Mouse (Mus musculus): ENCODE measurements around the gene Rara. TPM values are rescaled to one million over a fixed set of nuclear protein-coding genes. Genes with fewer than 3 reads are reported as not detected.

Gene Rara
- polyA plus RNA-seq, 1 experiment from 2014 or later, result 22.4 TPM

DNA sequence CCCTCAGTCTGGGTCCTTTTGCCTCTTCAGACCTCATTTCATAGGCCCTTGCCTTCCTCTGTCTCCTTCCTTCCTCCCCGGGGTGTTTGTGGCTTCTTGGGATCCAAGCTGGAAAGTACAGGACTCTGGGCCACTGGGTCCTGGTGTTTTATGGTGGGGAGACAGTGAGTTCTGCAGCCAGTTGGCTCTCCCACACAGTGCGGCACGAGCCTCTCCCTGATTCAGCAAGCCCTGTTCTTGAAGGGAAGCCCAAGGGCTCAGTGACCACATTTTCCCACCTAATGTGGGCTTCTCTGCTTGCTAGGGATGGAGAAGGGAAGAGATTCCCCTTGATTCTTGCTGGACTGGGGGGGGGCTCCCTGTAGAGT lies 14.9 kb downstream of the Rara start:
- 55% methylated on average over 3 of the region's 3 CpGs for WGBS
- Histone ChIP-seq H3K4me2 (replicated peaks; ENCODE audit: low read depth) (peak overlapping the region; percentile 96), H3K27me3 (replicated peaks; ENCODE audit: control insufficient read depth, insufficient read depth, low read length) (no peaks in the 10 kb centered on the region), H3K9ac (ENCODE audit: low read depth, low read length) (peak overlapping the region; percentile 41; the same call in 1 of the 2 replicates), H3K4me1 (replicated peaks; ENCODE audit: control insufficient read depth, insufficient read depth, low read length) (peaks cover 36% of the 10 kb centered on the region), H3K9me3 (ENCODE audit: control insufficient read depth) (no peaks in the 10 kb centered on the region), H3K4me3 (ENCODE audit: low read depth, low read length) (peak overlapping the region; percentile 30; the same call in 1 of the 2 replicates), H3K36me3 (ENCODE audit: control insufficient read depth, insufficient read depth) (no peaks in the 10 kb centered on the region), H3K27ac (ENCODE audit: low read depth, low read length) (peak overlapping the region; percentile 89)
- ATAC-seq, result no peak
- TF ChIP-seq CTCF (IDR thresholded peaks at IDR 0.05; ENCODE audit: low read depth), result no peak

DNA sequence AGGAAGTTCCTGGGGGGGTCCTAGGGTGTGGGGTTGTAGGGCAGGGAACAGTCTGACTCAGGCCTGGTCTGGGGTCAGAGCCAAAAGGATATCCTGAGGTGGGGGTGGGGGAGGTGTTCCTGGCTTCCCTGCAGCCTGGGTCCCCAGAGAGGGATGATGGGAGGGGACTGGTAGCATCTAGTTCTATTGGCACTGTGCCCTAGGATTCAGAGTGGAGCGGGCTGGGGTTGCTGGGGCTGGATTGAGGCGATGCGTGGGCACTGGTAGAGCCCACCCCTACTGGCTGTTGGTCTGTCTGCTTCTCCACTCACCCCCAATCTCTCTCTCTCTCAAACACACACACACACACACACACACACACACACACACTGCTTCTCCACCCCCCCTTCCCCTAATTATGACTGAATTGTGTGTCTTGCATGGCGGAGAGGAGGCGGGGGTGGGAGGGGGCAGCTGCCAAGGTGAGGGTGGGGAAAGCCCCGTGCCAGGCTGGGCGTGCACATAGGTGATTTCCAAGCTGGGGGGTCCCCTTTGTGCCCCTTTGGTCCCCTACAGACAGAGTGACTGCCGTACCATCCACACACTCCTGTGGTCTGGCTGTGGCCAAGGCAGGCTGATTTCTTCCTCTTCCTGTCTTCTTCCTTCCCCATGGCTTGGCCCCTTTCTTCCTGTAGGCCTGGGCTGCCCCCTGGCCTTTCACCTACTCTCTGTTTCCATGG lies 15.5 kb downstream of the Rara start:
- H3K27ac ChIP-seq (ENCODE audit: low read depth, low read length), result peak overlapping the region; percentile 89
- no peak for TF ChIP-seq CTCF (IDR thresholded peaks at IDR 0.05; ENCODE audit: low read depth)
- no peak overlapping the region; the same call in 1 of the 2 replicates for H3K9ac ChIP-seq (ENCODE audit: low read depth, low read length)
- H3K4me1 ChIP-seq (replicated peaks; ENCODE audit: control insufficient read depth, insufficient read depth, low read length), result peaks cover 40% of the 10 kb centered on the region
- H3K36me3 ChIP-seq (ENCODE audit: control insufficient read depth, insufficient read depth), result no peaks in the 10 kb centered on the region
- no peak overlapping the region for H3K4me3 ChIP-seq (ENCODE audit: low read depth, low read length)
- peak overlapping the region; percentile 96 for H3K4me2 ChIP-seq (replicated peaks; ENCODE audit: low read depth)
- no peaks in the 10 kb centered on the region for H3K27me3 ChIP-seq (replicated peaks; ENCODE audit: control insufficient read depth, insufficient read depth, low read length)
- WGBS, result 63% methylated on average over 8 of the region's 8 CpGs
- H3K9me3 ChIP-seq (ENCODE audit: control insufficient read depth), result no peaks in the 10 kb centered on the region
- no peak for ATAC-seq

DNA sequence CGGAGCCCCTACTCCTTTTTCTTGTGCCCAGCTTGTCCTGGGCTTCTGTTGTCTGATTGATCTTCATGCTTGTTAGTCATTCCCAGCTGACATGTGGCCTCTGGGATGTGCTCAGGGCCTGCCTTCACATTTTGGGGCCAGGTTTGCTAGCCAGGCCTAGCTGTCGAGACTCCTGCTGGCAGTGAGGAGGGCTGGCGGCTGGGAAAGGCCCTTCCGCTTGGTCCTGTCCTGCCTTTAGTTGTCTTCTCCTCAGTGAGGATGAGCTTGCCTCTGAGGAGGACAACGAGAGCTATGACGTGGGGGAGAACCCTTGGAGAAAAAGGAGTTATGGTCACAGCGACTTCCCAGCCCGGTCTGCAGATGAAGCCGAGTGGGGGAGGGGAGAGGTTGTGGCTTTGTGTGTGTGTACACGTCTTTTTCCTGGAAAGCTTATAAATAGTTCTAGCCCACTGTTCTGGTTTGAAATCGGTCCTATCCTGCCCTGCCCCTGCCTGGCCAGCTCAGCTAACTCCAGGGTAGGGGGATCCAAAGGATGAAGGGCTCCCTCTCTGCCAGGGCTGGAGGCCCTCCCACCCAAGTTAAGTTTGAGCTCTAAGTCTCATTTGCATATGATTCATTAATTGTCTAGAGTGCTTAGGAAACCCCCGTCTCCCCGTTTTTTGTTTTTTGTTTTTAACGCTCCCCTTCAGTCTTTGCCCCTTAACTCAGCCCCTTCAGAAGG lies 16.3 kb downstream of the Rara start:
- H3K9ac ChIP-seq (ENCODE audit: low read depth, low read length), result no peak overlapping the region
- WGBS, result 50% methylated on average over 14 of the region's 14 CpGs

DNA sequence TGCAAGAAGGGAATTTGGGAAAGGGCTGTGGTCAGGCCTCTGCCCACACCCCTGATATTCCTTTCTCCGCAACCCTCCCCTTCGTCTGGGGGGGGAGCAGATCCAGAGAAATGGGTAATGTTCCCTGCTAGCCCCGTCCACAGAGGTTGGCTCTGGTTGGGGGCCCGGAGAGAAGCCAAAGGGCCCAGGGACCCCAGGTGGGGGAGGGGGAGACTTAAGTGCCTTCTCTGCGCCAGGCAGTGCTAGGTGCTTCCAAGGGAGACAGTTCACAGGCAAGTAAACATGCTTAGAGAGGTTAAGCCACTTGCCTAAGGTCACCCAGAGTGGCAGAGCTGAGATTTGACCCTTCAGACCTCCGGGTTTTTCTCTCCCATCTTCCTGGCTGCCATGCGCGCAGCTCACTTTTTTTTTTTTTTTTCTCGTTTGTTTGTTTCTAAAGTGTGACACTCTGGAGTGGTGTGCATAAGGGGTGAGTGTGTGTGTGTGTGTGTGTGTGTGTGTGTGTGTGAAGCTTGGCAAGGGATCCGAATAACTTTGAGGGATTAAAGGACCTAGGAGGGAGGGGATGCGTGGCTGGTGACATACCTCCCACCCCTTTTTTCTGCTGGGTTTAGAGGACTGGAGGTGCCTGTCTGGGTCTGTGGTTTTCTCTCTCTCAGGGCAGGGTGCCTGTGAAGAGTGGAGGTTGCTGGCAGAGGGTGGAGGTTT lies 17.4 kb downstream of the Rara start:
- Histone ChIP-seq H3K9ac (ENCODE audit: low read depth, low read length) (no peak overlapping the region), H3K4me1 (replicated peaks; ENCODE audit: control insufficient read depth, insufficient read depth, low read length) (peaks cover 31% of the 10 kb centered on the region), H3K4me3 (ENCODE audit: low read depth, low read length) (no peak overlapping the region), H3K36me3 (ENCODE audit: control insufficient read depth, insufficient read depth) (peaks cover 2% of the 10 kb centered on the region; the same call in 1 of the 2 replicates), H3K27me3 (replicated peaks; ENCODE audit: control insufficient read depth, insufficient read depth, low read length) (no peaks in the 10 kb centered on the region), H3K27ac (ENCODE audit: low read depth, low read length) (peak overlapping the region; percentile 52), H3K9me3 (ENCODE audit: control insufficient read depth) (no peaks in the 10 kb centered on the region), H3K4me2 (replicated peaks; ENCODE audit: low read depth) (no peak overlapping the region; the same call in 1 of the 2 replicates)
- no peak for TF ChIP-seq CTCF (IDR thresholded peaks at IDR 0.05; ENCODE audit: low read depth)
- WGBS, result 41% methylated on average over 11 of the region's 11 CpGs
- ATAC-seq, result no peak

More for the DNA sequence above, 16.3 kb downstream of the Rara start:
- peak; percentile 11; the same call in 1 of the 2 replicates for TF ChIP-seq CTCF (IDR thresholded peaks at IDR 0.05; ENCODE audit: low read depth)
- Histone ChIP-seq H3K27ac (ENCODE audit: low read depth, low read length) (peak overlapping the region; percentile 52), H3K36me3 (ENCODE audit: control insufficient read depth, insufficient read depth) (no peaks in the 10 kb centered on the region), H3K4me1 (replicated peaks; ENCODE audit: control insufficient read depth, insufficient read depth, low read length) (peaks cover 41% of the 10 kb centered on the region), H3K27me3 (replicated peaks; ENCODE audit: control insufficient read depth, insufficient read depth, low read length) (no peaks in the 10 kb centered on the region), H3K4me3 (ENCODE audit: low read depth, low read length) (no peak overlapping the region), H3K9me3 (ENCODE audit: control insufficient read depth) (no peaks in the 10 kb centered on the region), H3K4me2 (replicated peaks; ENCODE audit: low read depth) (peak overlapping the region; percentile 96)
- ATAC-seq, result no peak

DNA sequence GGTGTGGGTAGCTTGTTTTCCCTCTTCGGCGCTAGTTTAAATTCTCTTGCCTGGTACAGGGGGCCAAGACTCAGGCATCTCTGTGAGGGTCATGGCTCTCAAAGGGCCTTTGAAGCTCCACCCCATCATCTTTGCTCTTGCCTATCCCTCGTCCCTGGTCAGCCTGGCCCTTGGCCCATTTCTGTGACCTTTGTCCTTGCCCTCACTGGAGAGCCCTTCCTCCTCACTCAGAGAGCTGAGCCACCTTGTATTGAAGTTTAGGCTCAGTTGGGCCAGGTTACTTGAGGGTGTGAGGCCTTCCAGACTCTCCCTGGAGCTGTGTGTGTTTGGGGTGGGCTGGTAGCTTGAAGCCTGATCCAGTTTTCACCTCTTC lies 18.0 kb downstream of the Rara start:
- H3K9ac ChIP-seq (ENCODE audit: low read depth, low read length), result no peak overlapping the region
- no peak overlapping the region for H3K4me3 ChIP-seq (ENCODE audit: low read depth, low read length)
- no peak for TF ChIP-seq CTCF (IDR thresholded peaks at IDR 0.05; ENCODE audit: low read depth)
- 56% methylated on average over 3 of the region's 3 CpGs for WGBS
- no peaks in the 10 kb centered on the region for H3K27me3 ChIP-seq (replicated peaks; ENCODE audit: control insufficient read depth, insufficient read depth, low read length)
- peak overlapping the region; percentile 41; the same call in 1 of the 2 replicates for H3K27ac ChIP-seq (ENCODE audit: low read depth, low read length)
- no peaks in the 10 kb centered on the region for H3K9me3 ChIP-seq (ENCODE audit: control insufficient read depth)
- peaks cover 30% of the 10 kb centered on the region for H3K4me1 ChIP-seq (replicated peaks; ENCODE audit: control insufficient read depth, insufficient read depth, low read length)
- ATAC-seq, result no peak
- no peak overlapping the region for H3K4me2 ChIP-seq (replicated peaks; ENCODE audit: low read depth)
- H3K36me3 ChIP-seq (ENCODE audit: control insufficient read depth, insufficient read depth), result peaks cover 3% of the 10 kb centered on the region; the same call in 1 of the 2 replicates
